Mouse (Mus musculus): ENCODE measurements around the gene Edil3. TPM values are rescaled to one million over a fixed set of nuclear protein-coding genes. Genes with fewer than 3 reads are reported as not detected.

The Edil3 gene
- 5.7 and 6.2 TPM in 2 replicates for polyA plus RNA-seq (2015; fragmentation: Nextera tagmentation; extraction: Ambion mirVana)

GRCm38 (mm10) chr13:88821440-88822331, at the start of gene Edil3:
TSS of gene Edil3 (plus strand) at chr13:88821472.
- WGBS = under 1% methylated on average over 60 of the region's 60 CpGs

GRCm38 (mm10) chr13:88799186-88799585, 22.1 kb upstream of the Edil3 start:
- H3K4me2 ChIP-seq (ENCODE audit: low read depth, low read length) = no peak overlapping the region
- no peak overlapping the region for H3K9ac ChIP-seq (ENCODE audit: low read depth, low read length)
- no peaks in the 10 kb centered on the region for H3K27me3 ChIP-seq (replicated peaks; ENCODE audit: control insufficient read depth, insufficient read depth, low read length)
- WGBS = 88% methylated on average over 1 of the region's 1 CpGs
- no peak for ATAC-seq
- no peaks in the 10 kb centered on the region for H3K4me1 ChIP-seq (ENCODE audit: control insufficient read depth, insufficient read depth, low read length)
- no peak overlapping the region for H3K4me3 ChIP-seq (ENCODE audit: low read length)
- no peak overlapping the region for H3K27ac ChIP-seq (ENCODE audit: low read length)
- H3K36me3 ChIP-seq (ENCODE audit: control insufficient read depth, insufficient read depth, low read length) = no peaks in the 10 kb centered on the region
- no peaks in the 10 kb centered on the region for H3K9me3 ChIP-seq (ENCODE audit: control insufficient read depth, low read length)

More at GRCm38 (mm10) chr13:88821440-88822331, at the start of gene Edil3:
- Histone ChIP-seq H3K27ac (ENCODE audit: low read length) (no peak within 1 kb of the TSS), H3K9ac (ENCODE audit: low read depth, low read length) (peak within 1 kb of the TSS; percentile 80), H3K4me3 (ENCODE audit: low read length) (peak within 1 kb of the TSS; percentile 74), H3K4me2 (ENCODE audit: low read depth, low read length) (peak within 1 kb of the TSS; percentile 94), H3K9me3 (ENCODE audit: control insufficient read depth, low read length) (no peaks in the 10 kb centered on the region), H3K27me3 (replicated peaks; ENCODE audit: control insufficient read depth, insufficient read depth, low read length) (0 out of 2 replicates have a peak, but pooled peaks cover 3% of the 10 kb centered on the region), H3K4me1 (ENCODE audit: control insufficient read depth, insufficient read depth, low read length) (peaks cover 11% of the 10 kb centered on the region), H3K36me3 (ENCODE audit: control insufficient read depth, insufficient read depth, low read length) (no peaks in the 10 kb centered on the region)
- peak; percentile 83 for ATAC-seq

GRCm38 (mm10) chr13:88801006-88801405, 20.3 kb upstream of the Edil3 start:
- Histone ChIP-seq H3K27me3 (replicated peaks; ENCODE audit: control insufficient read depth, insufficient read depth, low read length) (no peaks in the 10 kb centered on the region), H3K27ac (ENCODE audit: low read length) (no peak overlapping the region), H3K36me3 (ENCODE audit: control insufficient read depth, insufficient read depth, low read length) (no peaks in the 10 kb centered on the region), H3K9ac (ENCODE audit: low read depth, low read length) (no peak overlapping the region), H3K4me1 (ENCODE audit: control insufficient read depth, insufficient read depth, low read length) (no peaks in the 10 kb centered on the region), H3K9me3 (ENCODE audit: control insufficient read depth, low read length) (no peaks in the 10 kb centered on the region), H3K4me3 (ENCODE audit: low read length) (no peak overlapping the region), H3K4me2 (ENCODE audit: low read depth, low read length) (no peak overlapping the region)
- no peak for ATAC-seq
- WGBS = 86% methylated on average over 1 of the region's 1 CpGs

GRCm38 (mm10) chr13:88805838-88806237, 15.4 kb upstream of the Edil3 start:
- ATAC-seq = no peak
- Histone ChIP-seq H3K27ac (ENCODE audit: low read length) (no peak overlapping the region), H3K4me1 (ENCODE audit: control insufficient read depth, insufficient read depth, low read length) (no peaks in the 10 kb centered on the region), H3K27me3 (replicated peaks; ENCODE audit: control insufficient read depth, insufficient read depth, low read length) (no peaks in the 10 kb centered on the region), H3K4me3 (ENCODE audit: low read length) (no peak overlapping the region), H3K4me2 (ENCODE audit: low read depth, low read length) (no peak overlapping the region), H3K9me3 (ENCODE audit: control insufficient read depth, low read length) (no peaks in the 10 kb centered on the region), H3K9ac (ENCODE audit: low read depth, low read length) (no peak overlapping the region), H3K36me3 (ENCODE audit: control insufficient read depth, insufficient read depth, low read length) (no peaks in the 10 kb centered on the region)
- 29% methylated on average over 1 of the region's 1 CpGs for WGBS

- H3K4me3 ChIP-seq (ENCODE audit: low read length) = no peak overlapping the region
- no peaks in the 10 kb centered on the region for H3K36me3 ChIP-seq (ENCODE audit: control insufficient read depth, insufficient read depth, low read length)
- no peaks in the 10 kb centered on the region for H3K9me3 ChIP-seq (ENCODE audit: control insufficient read depth, low read length)
- ATAC-seq = no peak
- no peak overlapping the region for H3K9ac ChIP-seq (ENCODE audit: low read depth, low read length)
- H3K4me1 ChIP-seq (ENCODE audit: control insufficient read depth, insufficient read depth, low read length) = no peaks in the 10 kb centered on the region
- no peak overlapping the region for H3K27ac ChIP-seq (ENCODE audit: low read length)
- no peak overlapping the region for H3K4me2 ChIP-seq (ENCODE audit: low read depth, low read length)
- 87% methylated on average over 3 of the region's 3 CpGs for WGBS
- H3K27me3 ChIP-seq (replicated peaks; ENCODE audit: control insufficient read depth, insufficient read depth, low read length) = no peaks in the 10 kb centered on the region
These were observed 15.0 kb upstream of the Edil3 start for GRCm38 (mm10) chr13:88806269-88806668.

- H3K27ac ChIP-seq (ENCODE audit: low read length) = no peak overlapping the region
- no peak for ATAC-seq
- no peak overlapping the region for H3K9ac ChIP-seq (ENCODE audit: low read depth, low read length)
- H3K27me3 ChIP-seq (replicated peaks; ENCODE audit: control insufficient read depth, insufficient read depth, low read length) = no peaks in the 10 kb centered on the region
- H3K36me3 ChIP-seq (ENCODE audit: control insufficient read depth, insufficient read depth, low read length) = no peaks in the 10 kb centered on the region
- H3K4me1 ChIP-seq (ENCODE audit: control insufficient read depth, insufficient read depth, low read length) = no peaks in the 10 kb centered on the region
- no peak overlapping the region for H3K4me2 ChIP-seq (ENCODE audit: low read depth, low read length)
- H3K4me3 ChIP-seq (ENCODE audit: low read length) = no peak overlapping the region
- no peaks in the 10 kb centered on the region for H3K9me3 ChIP-seq (ENCODE audit: control insufficient read depth, low read length)
- WGBS = 96% methylated on average over 1 of the region's 1 CpGs
These were observed 11.2 kb upstream of the Edil3 start for GRCm38 (mm10) chr13:88810097-88810496.

- peak overlapping the region; percentile 94 for H3K4me2 ChIP-seq (ENCODE audit: low read depth, low read length)
- ATAC-seq = 0 out of 2 replicates have a peak, but pooled peaks have one; percentile 9
- H3K4me3 ChIP-seq (ENCODE audit: low read length) = peak overlapping the region; percentile 74
- no peak overlapping the region for H3K27ac ChIP-seq (ENCODE audit: low read length)
- H3K4me1 ChIP-seq (ENCODE audit: control insufficient read depth, insufficient read depth, low read length) = peaks cover 11% of the 10 kb centered on the region
- 22% methylated on average over 5 of the region's 5 CpGs for WGBS
- H3K36me3 ChIP-seq (ENCODE audit: control insufficient read depth, insufficient read depth, low read length) = no peaks in the 10 kb centered on the region
- H3K9ac ChIP-seq (ENCODE audit: low read depth, low read length) = no peak overlapping the region
- H3K27me3 ChIP-seq (replicated peaks; ENCODE audit: control insufficient read depth, insufficient read depth, low read length) = 0 out of 2 replicates have a peak, but pooled peaks cover 3% of the 10 kb centered on the region
- no peaks in the 10 kb centered on the region for H3K9me3 ChIP-seq (ENCODE audit: control insufficient read depth, low read length)
These were observed 475 bp upstream of the Edil3 start for GRCm38 (mm10) chr13:88820686-88821308.

GRCm38 (mm10) chr13:88822332-88822895, 1.1 kb downstream of the Edil3 start:
- no peaks in the 10 kb centered on the region for H3K9me3 ChIP-seq (ENCODE audit: control insufficient read depth, low read length)
- H3K4me1 ChIP-seq (ENCODE audit: control insufficient read depth, insufficient read depth, low read length) = peaks cover 11% of the 10 kb centered on the region
- H3K36me3 ChIP-seq (ENCODE audit: control insufficient read depth, insufficient read depth, low read length) = no peaks in the 10 kb centered on the region
- 0 out of 2 replicates have a peak, but pooled peaks cover 3% of the 10 kb centered on the region for H3K27me3 ChIP-seq (replicated peaks; ENCODE audit: control insufficient read depth, insufficient read depth, low read length)
- peak overlapping the region; percentile 80 for H3K9ac ChIP-seq (ENCODE audit: low read depth, low read length)
- no peak overlapping the region for H3K27ac ChIP-seq (ENCODE audit: low read length)
- 19% methylated on average over 10 of the region's 10 CpGs for WGBS
- peak overlapping the region; percentile 94 for H3K4me2 ChIP-seq (ENCODE audit: low read depth, low read length)
- H3K4me3 ChIP-seq (ENCODE audit: low read length) = peak overlapping the region; percentile 74
- ATAC-seq = no peak

GRCm38 (mm10) chr13:88822976-88823521, 1.8 kb downstream of the Edil3 start:
- H3K9ac ChIP-seq (ENCODE audit: low read depth, low read length) = no peak overlapping the region
- 23% methylated on average over 10 of the region's 10 CpGs for WGBS
- no peaks in the 10 kb centered on the region for H3K9me3 ChIP-seq (ENCODE audit: control insufficient read depth, low read length)
- peak overlapping the region; percentile 94 for H3K4me2 ChIP-seq (ENCODE audit: low read depth, low read length)
- H3K36me3 ChIP-seq (ENCODE audit: control insufficient read depth, insufficient read depth, low read length) = no peaks in the 10 kb centered on the region
- H3K4me1 ChIP-seq (ENCODE audit: control insufficient read depth, insufficient read depth, low read length) = peaks cover 11% of the 10 kb centered on the region
- H3K27ac ChIP-seq (ENCODE audit: low read length) = no peak overlapping the region
- peak overlapping the region; percentile 74 for H3K4me3 ChIP-seq (ENCODE audit: low read length)
- 0 out of 2 replicates have a peak, but pooled peaks cover 3% of the 10 kb centered on the region for H3K27me3 ChIP-seq (replicated peaks; ENCODE audit: control insufficient read depth, insufficient read depth, low read length)
- ATAC-seq = no peak

All from intestine, embryonic 16.5 days (tissue).